Mouse (Mus musculus) olfactory bulb, adult 2 months (tissue): ENCODE measurements around the gene Coro1a.

Source experiments
- CTCF ChIP-seq: fragments of 200-500 bp; IDR thresholded peaks from 2 replicates; pipeline ENCODE4 v1.5.1; 2012; ENCODE audit warnings: low read depth, mild to moderate bottlenecking, low read length, moderate library complexity; ENCODE audit not compliant: insufficient read depth
- POLR2A ChIP-seq: fragments of 200-500 bp; IDR thresholded peaks from 2 replicates; pipeline ENCODE4 v1.6.1; 2012; ENCODE audit warnings: mild to moderate bottlenecking, low read depth, low read length, moderate library complexity; ENCODE audit not compliant: insufficient read depth

- TF ChIP-seq POLR2A (no peak), CTCF (no peak)
These were observed 17.5 kb upstream of the Coro1a start for GRCm38 (mm10) chr7:126725077-126725476.
